Mouse (Mus musculus) spleen, adult 2 months (tissue): Measurements from ENCODE around the gene Nuak1.
A peak's percentile ranks its signal among the peaks of the same experiment; 100 is the strongest.

Experiments
- CTCF ChIP-seq: fragments of 200-500 bp; IDR thresholded peaks from 2 replicates; pipeline ENCODE4 v1.5.1; 2011; ENCODE audit warnings: mild to moderate bottlenecking, inconsistent platforms; ENCODE audit not compliant: insufficient read depth, insufficient read length, insufficient replicate concordance; ENCODE audit errors: extremely low read depth
- POLR2A ChIP-seq: fragments of 200-500 bp; IDR thresholded peaks from 2 replicates; pipeline ENCODE4 v1.6.1; 2011; ENCODE audit warnings: low read depth, low read length, inconsistent platforms

GRCm38 (mm10) chr10:84488315-84488714 is 47.9 kb upstream of the Nuak1 start:
- TF ChIP-seq POLR2A, result no peak
- peak; percentile 66; the same call in 1 of the 2 replicates for TF ChIP-seq CTCF
